Mouse (Mus musculus): ENCODE results near the gene Dclk1.

Dclk1 gene

DNA sequence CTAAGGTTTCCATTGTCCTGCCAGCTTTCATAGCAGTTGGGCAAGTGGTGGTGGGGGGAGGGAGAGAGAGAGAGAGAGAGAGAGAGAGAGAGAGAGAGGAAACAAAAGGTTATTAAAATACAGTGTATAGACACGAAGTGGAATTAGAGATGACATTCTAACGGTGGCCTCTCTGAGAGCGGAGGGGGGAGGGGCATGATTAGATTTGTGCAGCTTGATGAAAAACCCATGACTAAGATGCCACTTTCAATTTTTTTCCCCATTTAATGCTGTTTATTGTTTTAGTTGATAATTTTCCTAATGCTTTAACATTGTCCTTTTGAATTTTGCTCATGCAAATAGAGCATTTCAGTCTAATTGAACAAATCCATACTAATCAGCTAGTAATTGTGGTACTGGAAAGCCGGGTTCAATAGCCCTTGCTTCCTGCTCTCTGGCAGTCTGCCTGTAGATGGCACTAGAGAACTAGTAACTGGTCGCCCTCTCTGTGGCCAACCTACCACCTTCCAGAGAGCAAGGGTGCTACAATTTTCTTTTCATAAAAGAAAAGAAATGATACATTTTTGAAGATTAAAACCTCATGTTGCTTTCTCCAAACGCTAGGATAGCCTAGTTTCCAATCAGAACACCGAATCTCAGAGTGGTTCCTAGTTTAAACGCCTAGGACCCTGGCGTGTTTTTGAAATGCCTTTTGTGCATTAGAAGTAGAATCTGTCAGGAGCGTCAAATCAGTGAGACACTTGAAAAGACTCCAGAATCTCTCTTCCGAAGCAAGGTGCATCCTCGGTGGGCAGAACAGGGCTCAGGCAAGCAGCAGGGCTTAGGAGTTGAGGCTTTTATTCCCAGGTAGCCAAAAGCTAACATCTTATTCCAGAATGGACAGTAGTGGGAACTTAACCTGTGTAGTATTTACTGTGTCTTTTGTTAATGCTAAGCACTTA, 278.3 kb downstream of the Dclk1 start:
- peak; percentile 76 for DNase-seq

DNA sequence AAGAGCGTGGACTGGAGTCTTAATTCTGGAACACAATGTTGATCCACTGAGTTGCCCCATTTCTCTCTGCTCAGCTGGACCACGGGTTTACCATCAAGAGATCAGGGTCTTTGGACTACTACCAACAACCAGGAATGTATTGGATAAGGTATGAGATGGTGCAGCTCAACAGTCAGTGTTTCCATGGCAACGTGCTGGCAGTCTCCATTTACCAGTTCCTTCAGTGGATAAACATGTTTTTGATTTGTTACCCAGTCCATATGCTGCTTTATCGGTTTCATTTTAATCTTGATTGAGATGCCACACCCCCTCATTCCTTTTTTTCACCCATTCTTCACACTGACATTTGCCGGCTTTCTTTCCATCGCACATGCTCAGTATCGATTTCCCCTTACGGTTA, 279.6 kb downstream of the Dclk1 start:
- no peak for DNase-seq

DNA sequence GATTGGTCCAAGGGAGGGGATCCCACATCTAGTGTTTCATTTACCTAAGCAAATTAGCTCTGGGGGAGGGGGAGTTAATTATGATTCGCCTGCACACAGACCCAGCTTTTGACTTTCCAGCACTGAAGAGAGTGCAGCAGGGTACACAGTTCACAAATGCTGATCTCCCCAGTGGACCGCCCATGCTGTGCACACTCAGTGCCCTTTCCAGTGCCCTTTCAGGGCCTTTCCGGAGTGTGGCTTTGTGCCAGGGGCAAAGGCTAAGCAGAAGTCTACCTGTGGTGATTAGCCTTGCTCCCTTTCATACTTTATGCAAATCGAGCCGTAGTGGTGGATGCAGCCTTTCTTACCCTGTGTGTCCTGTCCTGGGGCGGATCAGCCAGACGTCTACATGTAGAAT, 281.1 kb downstream of the Dclk1 start:
- peak; percentile 46 for DNase-seq

DNA sequence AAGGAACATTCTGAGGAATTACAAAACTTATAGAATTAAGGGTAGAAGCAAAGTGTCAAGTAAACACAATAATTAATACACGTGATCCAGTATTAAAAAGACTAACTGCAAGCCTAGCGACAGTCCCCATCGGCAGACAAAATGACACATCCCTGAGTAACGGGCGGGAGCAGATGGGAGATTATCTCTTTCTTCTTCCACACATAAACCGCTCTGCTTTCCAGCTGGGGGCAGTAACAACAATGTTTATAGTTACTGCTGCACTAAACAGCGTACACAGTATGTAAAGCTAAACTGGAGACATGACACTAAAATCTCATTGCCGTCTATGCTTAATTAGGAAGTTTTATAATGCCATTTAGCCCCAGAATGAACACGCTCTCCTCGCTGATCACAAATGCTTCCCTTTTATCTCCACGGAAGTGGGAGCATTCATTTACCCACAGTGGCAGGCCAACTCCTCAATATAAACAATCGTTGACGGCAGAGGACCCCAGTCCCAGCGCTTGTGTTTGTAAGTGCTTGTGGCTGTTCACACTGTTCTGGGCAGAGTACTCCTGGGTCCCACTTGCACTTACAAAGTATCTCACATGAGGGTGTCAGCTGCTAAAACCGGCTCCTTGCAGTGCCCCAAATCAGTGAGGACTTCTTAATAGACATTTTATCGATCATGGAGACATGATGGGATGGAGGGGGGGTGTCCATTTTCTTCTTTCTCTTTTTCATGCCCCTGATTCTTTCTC, 281.7 kb downstream of the Dclk1 start:
- DNase-seq = no peak

DNA sequence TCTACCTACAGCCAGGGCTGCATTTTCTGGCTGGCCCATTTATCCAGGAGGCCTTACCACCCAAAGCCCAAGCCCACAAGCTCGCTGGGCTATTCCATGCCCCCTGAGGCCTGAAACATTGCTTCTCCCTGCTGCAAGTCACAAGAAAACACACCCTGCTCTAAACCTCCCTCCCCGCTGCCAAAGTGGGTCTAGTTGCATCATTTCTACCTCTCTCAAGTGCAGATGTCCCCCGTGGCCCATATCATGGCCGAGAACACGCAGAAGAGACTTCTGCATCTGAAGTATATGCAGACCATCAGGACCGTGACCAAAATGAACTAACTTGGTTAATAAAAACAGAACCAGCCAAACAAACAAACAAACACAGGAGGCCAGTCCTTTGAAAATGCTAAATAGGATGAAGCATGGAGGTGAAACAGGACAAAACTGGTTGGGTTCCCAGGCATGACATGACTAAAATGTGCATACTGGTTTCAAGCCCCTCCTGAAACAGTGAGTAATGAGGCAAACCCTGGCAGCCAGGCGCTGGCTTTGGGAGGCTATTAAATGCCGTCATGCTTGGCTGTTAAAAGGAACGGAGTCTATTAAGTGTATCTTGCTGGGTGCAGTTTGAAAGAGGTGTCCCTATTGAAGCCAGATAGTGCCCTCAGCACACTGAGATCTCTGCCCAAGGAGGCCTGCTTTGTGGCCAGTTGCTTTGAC, 282.5 kb downstream of the Dclk1 start:
- DNase-seq = peak; percentile 20

DNA sequence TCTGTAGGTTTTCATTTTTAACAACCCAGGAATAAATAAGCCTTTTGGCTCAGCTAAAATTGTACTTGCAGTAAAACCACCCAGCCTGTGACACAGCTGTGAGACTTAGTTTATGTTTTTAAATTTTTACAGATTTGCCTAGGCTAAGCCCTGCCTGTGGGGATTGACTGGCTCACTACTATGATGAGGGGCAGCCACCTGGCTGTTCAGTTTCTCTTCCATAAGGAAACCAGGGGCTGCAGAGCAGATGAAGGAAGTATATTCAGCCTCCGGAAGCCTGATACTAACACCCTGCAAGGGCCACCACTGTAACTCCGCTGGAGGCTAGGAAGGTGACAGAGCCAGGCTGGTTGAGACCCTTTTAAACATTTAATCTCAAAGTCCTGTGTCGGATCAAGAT, 284.3 kb downstream of the Dclk1 start:
- no peak for DNase-seq

DNA sequence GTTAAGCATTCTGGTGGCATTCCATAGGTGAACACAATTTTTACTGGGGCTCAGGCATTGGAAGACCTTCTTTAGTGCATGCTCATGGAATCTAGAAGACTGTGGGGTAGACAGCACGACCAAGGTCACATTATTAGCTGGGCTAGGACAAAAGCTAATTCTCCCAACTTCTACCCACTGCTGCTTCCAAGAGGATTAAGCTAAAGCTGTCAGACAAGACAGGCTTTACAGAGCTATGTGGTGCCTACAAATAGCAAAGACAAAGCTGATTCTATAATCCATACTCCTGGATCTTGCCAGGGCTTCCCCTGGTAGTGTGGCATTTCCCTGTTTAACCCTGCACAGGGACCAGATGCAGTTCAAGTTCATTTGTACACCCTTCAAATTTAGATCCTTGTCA, 285.4 kb downstream of the Dclk1 start:
- no peak for DNase-seq

DNA sequence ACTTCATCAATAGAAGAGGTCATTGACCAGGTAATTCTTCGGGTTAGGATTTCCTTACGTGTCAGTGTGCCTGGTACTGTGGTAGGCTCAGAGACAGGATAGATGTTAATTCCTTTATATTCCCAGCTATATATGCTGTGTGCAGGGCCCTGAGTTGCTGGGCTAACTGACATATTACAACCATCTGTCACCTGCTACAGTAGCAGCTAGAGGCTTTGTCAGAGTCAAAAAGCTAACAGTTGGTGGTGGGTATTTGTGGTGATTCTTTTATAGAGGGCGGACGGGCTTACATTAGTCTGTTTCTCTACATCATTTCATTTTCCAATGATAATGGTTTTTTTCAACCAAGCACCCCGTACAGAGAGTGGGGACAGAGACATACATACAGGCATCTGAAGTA, 285.8 kb downstream of the Dclk1 start:
- no peak for DNase-seq

DNA sequence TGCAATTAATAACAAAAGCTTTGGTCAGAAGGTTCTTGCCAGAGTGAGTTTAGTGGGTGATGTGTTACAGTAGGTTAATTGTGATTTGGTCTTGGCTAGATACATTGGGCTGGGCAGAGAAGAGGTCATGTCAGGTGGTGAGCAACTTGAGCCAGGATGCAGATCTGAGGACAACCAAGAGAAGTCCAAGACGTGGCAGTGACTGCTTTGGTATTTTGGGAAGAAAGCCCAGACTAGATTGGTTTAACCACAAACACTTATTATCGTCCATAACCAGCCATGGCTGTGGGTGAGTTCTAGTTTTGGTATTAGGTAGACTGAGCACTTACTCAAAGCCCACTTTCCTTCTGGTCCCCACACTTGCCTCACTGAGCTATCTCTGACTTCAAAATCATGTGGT, 287.2 kb downstream of the Dclk1 start:
- no peak for DNase-seq

DNA sequence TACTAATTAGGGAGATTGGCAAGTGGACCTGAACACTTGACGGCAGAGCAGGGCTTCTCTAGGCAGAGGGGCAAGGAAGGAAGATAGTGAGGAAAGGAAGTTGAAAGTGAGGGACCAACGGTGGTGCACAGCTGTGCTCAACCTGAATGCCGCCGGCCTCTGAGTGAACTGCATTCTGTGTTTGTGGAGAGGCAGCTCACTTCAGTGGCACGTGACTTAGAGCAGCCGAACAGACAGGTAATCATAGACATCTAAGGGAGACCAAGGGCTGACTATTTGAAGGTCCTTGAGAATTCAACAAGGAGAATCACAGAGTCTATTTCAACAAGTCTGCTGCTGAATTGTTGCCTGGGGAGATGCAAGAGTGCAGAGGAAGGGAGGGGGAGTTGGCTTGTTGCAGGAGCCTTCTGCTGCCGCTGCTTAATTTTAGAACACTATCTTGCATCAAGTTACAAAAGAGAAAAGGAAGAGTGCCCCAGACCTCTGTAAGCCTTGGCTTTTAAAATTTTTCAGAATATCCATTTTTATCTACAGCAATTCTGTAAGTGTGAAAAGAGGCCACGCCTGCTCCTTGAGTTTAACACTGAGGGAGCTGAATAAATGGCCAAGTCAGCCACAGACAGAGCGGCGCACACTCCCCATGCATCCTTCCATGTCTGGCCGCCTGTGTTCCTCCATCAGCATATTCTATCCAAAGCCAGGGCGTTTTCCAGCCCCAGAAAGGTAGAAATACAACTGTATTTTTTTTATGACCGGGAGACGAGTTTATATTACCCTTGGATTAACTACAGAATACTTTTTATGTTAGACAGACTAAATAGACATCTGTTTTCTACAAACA, 289.3 kb downstream of the Dclk1 start:
- no peak for DNase-seq

DNA sequence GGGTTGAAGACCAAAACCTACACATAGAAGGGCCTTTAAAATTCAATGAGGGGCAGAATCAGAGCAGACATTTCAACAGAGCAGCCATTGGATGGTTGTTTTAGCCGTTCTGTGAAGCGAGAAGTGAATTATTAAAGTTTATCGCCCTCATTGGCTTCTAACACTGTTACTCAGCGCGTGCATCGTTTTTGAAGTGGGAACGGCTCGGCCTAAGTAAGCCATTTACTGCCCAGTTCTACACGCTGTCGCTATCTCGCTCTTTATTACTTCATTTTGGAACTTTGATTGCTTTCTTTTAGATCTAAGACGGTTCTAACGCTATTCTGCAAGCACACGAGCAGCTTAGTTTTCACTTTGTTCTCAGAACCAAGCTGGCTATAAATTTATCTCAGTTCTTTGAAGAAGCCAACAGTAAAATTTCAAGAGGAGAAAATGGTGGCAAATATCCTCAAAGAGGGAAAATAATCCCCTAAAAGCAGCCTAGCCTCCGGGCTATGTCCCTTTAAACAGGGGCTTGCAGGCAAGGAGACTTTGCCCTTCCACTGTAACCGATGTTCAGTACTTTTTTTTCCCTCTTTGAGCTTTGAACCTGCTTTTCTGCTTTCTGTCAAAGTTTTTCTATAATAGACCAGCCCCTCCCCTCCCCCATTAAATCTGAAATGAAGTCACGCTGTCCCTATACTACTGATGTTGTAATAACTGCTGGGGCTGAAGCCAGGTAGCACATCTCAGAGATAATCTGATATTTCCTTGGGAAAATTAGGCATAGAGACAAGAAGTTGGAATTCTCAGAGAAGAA, 290.2 kb downstream of the Dclk1 start:
- no peak for DNase-seq

DNA sequence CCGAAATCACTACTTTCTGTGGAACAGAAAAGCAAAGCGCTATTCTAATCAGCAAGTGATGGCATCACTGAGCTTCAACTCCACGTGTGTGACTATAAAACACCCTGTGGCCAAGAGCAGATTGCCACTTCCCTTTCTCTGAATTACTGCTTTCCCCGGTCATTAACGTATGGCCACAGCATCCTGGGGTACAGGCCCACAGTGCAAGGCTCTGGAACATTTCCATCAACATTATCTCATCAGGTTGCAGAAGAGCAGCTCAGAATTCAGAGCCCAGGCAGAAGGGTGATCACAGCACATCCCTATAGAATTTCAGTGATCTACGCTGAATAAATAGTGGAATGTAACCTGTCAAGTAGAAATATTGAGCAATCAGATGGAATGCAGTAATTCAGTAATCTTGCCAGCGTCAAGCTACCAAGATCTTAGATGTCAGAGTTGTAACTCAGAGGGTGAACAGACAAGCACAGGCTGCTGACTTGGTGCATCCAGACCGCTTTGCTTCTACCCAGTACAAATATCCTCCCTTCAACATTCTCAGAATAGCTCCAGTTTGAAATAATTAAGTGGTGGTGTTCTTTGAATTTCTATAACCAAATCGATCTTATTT, 293.5 kb downstream of the Dclk1 start:
- DNase-seq = no peak

DNA sequence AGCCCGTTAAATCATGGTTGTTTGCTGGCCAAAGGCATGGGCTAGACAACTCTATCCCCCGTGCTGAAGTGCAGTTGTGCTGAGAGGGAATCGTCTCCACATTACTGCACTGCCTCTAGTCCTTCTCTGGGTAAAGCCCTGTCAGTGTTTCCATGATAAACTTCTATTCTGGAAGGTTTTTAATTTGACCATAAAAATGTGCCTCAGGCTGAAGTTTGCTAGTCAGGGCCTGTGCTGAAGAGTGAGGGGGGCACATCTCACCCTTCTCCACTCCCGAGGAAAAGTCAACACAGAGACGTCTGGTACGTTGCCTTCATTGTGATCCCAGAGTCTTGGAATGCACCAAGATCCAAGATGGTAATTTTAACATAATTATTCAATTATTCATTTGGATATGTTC, 294.7 kb downstream of the Dclk1 start:
- DNase-seq = no peak

DNA sequence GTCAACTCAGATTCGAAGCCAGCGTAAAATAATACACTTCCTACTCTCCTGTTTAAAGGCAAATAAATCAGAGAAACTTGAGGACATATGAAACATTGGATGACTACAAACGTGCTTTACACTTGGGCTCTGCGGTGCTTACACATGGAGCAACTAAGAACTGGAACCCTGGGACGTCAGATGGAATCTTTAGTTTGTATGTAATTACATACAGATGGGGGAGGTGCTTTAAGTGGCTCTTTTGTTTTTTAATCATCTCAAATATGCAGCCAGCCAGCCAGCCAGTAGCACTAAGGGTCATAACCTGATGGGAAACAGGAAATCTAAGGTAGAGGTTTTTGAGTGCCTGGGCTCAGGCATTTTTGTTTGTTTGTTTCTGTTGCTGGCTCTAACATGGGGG, 295.6 kb downstream of the Dclk1 start:
- no peak for DNase-seq

DNA sequence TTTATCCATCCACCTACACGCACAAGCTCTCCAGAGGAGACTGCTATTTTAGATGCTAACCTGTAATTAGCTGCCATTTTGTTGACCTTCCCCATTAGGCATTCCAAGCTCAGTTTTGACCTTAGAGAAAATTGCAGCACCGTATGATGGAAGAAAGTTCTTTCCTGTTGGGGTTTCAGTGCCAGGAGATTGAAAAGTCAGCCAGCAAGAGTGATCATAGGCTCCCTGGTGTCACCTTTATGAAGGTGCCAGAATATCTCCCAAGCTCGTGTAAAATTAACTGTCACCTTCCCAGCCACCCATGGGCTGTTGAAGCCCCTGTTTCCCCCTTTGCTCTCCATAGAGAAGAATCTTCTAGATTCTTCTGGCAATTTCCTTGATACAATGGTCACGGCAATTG, 297.2 kb downstream of the Dclk1 start:
- no peak for DNase-seq

DNA sequence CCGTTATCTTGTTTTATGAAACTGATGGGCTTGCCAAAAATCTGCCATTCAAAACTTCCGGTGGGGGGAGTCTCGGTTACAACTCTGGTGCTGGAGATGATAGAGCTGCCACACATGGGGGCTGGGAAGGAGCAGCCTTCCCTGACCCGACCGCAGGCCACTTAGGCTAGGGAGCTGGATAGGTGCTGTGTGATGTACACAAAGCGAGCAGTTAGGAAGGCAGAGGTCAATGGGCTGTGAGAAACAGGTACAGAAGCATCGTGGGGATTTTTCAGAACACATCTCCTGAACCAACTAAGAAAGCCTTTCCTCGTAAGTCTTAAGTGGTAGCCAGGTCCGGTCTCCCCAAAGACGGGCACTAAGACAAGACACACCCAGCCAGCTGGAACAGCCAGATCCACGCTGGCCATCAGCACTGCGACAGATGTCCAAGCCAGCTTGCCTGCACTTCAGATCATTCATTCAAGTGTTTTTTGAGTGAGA, 297.7 kb downstream of the Dclk1 start:
- peak; percentile 31 for DNase-seq

DNA sequence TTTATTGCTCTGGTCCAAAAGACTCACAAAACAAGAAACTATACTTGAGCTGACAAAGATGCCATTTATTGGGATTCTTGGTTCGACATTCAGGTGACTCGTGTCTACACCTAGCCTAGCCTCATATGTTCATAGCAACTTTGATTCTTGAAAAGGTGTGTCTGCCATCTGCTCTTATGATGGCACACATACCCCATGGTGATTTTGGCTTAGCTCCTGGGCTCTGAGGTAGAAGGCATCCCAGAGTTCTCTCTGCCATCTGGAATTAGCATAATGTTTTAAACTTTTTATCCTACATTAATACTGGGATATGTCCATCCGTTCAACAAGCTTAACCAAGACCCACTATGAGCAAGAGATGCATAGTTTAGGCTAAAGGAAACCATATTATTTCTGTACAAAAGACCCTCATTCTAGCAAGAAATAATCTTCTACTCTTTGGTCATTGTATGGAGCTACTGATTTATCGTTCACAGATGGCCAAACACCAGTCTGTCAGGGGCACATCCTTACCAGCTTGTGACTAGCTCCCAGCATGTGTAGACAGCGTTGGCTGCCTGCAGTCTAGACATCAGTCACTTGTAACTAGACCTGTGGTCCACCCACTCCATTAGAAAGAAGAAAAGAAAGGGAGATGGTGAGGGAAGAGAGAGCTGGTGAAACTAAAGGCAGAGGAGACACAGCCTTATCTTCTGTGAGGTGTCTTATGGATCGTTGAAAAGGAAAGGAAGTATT, 298.4 kb downstream of the Dclk1 start:
- DNase-seq = no peak

DNA sequence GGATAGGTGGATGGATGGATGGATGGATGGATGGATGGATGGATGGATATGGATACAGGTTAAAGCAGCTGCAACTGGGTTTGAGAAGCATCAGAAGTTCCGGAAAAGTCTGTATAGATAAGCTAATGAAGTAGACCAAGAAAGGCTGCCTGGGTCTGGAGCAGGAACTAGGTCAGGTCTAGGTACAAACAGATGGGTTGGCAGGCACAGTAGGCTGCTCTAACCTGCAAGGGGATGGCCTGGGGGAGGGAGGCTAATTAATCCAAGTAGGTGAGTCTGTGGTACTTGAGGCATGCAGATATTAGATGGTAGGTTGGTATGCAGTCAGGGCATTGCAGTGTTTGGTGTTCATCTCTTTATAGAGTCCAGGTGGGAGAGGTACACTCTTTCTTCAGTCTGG, 299.6 kb downstream of the Dclk1 start:
- no peak for DNase-seq

DNA sequence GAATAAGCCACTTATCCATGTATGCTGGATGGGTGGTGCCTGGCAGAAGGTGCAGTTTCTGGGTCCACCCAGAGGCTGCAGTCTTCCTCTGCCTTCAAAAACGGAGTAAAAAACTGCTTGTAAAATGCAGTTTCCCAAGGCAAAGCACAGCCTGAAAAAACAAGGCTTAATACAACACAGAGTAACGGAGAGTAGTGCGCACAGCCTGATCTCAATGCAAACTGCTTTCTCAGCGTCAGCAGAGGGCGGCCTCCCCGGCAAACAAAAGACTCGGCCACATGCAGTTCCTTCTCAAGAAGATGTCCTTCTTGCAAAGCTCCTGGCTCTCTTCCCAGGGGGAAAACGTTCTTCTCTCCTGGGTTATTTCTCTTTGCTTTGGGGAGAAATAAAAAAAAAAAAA, 300.1 kb downstream of the Dclk1 start:
- DNase-seq = peak; percentile 44

DNA sequence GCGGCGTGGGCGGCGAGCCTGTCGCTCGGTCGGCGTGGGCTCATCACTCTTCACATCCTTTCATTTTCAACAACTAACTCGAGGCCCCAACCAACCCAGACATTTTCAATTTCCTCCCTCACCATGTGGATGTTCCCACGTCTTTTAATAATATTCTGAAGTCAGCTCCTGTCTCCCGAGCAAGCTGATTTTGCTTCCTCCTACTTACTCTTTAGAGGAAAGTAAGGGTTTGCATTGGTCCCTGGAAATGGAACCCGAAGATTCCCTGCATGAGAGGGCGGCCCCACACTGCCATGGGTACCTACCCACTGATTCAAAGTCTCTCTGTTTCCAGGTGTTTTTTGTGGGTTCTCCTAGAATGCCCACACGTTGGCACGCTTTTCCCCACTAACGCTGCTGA, 300.8 kb downstream of the Dclk1 start:
- no peak for DNase-seq
